Mouse (Mus musculus) urinary bladder, postnatal 10 days (tissue): ENCODE measurements around the gene Fam155a.
"Not testable (repeated sequence)": the region's sequence is repeated elsewhere in the genome, so short reads cannot be mapped to it uniquely, and the experiment has no call there.

Experiments
- DNase-seq: peaks from one replicate; pipeline ENCODE4 v3.0.0; 2022; ENCODE audit warnings: low spot score

The Fam155a gene

DNA sequence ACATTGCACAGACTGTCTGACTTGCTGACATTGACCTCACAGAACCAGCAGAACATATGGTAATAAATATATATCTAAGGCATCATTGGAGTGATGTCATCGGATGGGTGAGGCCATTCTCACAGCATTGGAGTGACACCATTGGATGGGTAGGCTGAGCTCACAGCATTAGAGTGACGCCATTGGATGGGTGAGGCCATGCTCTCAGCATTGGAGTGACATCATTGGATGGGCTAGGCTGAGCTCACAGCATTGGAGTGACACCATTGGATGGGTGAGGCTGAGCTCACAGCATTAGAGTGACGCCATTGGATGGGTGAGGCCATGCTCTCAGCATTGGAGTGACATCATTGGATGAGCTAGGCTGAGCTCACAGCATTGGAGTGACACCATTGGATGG is 110.9 kb downstream of the Fam155a start:
- DNase-seq: not testable (repeated sequence)

DNA sequence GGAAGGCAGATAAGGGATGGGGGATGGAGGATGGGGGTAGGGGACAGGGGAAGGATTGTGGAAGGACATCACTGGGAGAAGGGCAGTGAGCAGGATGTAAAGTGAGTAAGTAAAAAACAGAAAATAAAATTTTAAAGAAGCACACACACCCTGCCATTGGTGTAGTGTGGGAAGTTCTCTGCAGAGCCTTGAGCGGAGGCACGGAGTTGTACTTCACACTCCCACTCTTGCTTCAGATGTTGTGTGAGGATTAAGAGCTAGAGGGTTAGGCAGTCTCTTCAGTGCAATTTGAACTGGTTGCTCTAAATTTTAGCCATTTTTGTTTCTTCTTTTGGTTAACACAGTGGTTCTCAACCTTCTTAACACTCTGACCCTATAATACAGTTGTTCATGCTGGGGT is 114.1 kb downstream of the Fam155a start:
- no peak for DNase-seq

DNA sequence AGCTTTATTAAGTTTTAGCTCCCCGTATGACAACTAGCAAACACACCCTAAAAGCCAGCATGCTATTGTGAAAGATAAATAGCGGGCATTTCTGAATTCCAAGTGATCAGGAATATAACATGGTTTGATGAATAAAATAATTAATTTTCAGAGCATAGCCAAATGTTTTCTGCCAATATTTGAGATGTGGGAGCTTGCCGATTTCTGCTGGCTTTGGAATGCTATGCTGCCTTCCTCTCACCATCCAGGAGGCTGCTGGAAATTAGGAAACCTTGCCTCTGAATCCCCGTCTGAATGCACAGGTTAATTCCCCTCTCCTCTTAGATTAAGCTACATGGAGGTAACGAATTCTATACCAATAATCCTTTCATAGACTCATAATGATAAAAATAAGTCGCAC is 116.1 kb downstream of the Fam155a start:
- DNase-seq: no peak

DNA sequence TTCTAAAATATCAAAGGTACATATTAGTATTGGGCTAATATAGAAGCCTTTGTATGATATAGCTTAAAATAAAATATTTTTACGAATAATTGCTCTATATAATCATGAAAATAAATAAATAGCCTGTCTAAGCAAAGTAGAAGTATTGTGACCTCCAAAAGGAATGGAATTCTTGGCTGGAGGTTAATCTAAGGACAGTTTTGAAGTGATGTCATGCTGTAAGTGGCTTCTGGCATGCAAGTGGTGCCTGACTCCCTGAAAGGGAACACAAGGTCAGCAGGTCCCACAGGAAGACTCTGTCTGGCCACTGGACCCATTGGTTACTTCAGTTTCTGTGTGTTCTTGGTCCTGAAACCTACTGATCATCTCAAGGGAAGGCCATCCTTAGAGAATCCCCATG is 117.3 kb downstream of the Fam155a start:
- DNase-seq: no peak

DNA sequence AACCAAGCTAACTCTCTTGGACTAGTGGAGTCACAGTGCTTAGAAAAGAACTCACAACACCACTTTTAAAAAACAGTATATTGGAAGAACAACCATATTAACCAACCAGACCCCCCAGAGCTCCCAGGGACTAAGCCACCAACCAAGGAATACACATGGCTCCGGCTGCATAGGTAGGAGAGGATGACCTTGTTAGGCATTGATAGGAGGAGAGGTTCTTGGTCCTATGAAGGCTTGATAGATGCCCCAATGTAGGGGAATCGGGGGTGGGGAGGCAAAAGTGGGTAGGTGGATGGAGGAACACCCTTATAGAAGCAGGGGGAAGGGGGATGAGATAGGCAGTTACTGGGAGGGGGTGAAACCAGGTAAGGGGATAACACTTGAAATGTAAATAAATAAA is 132.8 kb downstream of the Fam155a start:
- no peak for DNase-seq

DNA sequence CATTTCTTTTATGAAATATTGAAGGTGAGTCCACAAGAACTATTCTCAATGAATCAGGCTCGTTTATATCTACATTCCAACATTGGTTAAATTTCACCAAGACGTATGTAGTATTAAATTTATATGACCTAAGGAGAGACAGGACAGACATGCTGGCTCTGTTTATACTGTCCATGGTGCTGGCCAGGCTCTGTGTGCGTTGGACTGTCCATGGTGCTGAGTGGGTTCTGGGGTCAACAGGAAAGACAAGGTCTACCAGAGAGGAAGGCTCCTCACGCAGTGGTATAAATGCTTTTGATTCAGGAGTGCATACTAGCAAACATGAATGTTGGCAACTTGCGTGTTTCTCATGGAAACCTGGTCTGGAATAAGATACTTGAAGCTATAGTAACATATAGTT is 135.7 kb downstream of the Fam155a start:
- no peak for DNase-seq

DNA sequence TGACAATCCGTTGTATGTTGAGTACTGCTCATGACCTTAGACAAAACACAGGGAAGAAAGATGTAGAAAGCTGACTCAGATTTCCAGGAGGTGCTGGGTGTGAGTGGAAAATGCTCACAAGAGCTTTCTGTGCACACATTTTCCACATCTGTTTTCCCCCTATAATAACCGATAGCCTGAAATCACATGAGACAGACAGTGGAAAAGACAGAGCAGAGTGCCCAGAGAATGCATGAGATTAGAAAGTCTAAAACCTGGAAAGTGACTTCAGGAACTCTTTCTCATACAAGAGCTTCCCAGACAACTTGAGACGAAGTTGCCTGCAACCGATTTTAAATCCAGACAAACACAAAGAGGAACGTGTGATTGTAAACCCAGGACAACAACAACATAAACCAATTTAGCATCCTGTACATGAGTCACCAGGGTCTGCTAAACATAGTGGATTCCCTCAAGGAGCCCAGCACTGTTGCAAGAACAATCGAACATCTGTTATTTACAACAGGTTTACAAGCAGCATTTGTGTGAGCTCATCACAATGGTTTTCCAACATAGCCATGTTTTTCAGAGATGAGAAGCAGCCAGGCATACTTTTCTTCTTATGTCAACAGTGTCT is 163.8 kb downstream of the Fam155a start:
- DNase-seq: no peak

DNA sequence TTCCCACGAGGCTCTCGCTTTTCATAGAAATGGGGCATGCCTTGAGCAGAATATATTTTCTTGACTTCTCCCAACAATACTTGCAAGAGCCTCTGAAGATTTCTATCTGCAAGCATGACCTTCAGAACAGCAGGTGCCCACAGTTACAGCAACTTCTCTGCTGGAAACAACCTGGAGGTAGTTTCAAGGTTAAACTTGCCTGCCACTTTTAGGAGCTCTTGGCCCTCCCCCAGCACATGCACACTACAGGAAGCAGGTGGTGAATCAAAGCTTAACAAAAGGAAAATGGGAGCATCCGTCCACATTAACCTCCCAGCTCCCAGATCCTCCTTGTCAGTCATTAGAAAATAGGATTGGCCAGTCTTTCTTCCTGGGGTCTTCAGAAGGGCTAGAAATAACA is 175.0 kb downstream of the Fam155a start:
- no peak for DNase-seq

DNA sequence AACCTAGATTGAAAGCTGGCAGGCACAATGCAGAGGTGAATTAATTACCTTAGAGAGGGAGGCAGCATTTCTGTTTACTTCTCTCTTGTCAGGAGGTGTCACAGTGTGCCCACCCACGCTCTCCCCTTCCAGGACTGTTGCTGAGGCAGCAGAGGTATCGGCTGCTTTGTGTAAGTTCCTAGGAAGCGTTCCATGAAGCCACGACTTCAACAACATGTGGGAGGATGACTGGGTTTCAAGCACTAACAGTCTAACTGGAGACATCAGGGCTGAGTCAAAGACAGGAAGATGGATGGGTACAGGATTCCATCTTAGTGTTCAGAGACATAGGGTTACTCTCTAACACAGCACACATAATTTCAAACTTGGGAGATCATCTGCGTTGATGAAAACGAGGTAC is 189.1 kb downstream of the Fam155a start:
- DNase-seq: no peak

DNA sequence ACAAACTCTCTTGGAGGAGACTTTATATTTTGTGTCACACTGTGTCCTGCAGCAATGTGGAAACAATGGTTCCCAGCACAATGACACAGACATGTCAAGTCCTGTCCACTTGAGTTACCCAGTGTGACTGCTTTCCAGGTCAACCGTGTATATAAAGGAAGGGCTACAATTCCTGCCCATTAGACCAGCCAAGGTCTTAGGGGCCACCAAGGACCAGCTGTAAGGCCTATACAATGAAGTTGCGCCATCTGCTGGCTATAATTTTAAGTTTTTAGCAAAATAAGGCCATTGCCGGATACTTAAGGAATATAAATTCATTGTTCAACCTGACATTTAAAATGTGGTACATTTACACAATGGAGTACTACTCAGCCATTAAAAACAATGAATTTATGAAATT is 190.8 kb downstream of the Fam155a start:
- DNase-seq: no peak

DNA sequence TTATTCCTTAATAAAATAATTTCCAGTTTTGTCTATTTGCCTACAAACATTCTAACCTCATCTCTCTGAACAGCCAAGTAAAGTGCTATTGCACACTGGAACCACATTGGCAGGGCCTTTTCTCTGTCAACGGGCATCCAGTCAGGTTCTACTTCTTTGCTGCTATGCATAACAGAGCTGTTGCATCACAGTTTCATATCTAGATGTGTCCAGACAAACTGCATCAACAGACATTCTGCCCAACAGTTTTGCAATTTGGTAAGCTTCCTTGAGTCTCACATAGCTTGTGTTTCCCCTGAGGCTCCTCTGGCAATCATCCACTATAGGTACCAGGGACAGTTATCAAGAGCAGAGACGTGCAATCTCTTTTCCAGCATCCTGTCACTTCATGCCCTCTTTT is 199.0 kb downstream of the Fam155a start:
- no peak for DNase-seq

DNA sequence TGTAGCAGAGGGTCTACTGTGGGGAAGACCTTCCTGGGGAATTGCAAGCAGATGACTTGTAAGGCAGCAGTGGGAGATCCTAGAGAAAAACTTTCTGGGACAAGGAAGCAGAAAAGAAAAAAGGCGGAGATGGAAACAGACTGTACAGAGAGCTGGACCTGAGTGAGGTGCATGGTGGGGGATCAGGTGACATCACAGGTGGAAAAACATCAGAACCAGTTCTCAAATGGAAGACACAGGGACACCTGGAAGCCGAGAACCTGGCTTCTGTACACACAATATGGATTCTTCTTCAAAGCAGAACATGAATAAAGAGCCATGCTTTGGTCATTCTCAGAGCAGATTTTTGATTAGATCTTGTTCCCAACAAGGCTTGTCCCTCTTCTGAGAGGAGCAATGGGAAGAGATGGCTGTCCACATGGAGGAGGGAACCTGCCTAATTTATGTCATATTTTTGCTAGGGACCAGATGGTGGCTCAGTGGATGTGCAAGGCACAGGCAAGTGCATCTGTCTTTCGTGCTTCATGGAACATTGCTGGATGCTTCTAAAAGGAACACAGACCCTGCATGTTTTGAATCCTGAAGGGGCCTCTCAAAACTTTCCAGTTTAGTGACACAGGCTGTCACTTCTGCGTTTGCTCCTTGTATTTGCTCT is 201.3 kb downstream of the Fam155a start:
- DNase-seq: no peak

DNA sequence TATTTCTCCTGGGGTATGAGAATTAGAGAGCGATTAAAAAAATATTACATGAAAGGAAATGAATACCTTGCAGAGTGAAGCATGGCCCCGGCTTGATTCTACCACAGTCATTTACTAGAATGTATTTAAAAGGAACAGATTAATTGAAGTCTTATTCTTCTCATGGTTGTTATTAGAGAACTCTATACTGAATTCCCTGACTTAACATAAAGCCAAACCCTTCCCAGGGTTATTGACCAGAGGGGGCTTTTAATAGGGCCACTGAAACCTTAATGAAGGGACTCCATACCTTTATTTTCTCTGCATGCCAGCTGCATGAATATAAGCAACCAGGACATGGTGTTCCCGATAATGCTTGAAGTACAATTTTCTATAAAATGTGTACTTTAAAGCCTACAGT is 221.8 kb downstream of the Fam155a start:
- DNase-seq: no peak

DNA sequence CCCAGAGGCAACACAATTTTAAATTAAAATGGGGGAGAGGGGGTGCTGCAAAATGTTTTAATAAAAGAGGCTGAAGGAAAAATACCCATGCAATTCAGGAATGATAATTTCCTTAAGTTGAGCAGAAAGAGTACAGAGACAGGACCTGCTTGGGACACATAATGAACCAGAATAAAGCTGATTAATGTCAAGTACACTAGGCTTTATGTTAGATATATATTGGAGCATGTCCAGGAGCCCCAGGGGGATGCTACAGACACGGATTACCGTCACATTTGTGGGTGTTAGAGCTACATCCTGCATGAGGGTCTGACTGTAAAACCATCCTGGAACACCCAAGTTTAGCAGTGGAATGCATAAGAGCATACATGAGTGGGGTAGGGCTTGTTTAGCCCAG is 223.4 kb downstream of the Fam155a start:
- DNase-seq: no peak

DNA sequence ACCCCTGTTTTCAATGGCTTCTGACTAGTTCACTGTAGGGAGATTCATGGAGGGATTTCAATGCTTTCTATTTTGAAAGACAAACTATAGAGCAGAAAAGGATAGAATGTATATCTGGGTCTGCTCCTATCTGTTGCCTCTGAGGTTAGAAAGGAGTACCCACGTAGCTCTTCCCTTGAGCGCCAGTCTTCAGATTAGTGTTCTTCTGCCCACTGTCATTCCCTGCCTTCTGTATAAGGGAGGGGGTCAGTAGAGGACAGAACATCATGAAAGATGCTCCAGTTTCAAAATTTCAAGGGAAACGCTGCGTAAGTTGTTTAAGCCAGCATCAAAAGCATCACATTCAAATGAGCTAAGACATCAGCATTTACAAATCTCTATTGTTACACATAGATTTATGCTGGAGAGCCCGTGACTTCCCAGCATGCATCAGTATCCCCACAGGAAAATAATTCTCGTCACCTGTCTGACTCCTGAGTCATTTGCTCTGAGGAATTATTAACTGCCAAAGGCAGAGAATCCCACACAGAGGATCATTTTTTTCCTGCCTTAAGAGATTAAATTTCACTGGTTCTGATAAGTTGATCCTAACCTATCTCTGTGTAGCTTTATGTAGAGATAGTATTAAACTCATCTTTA is 223.9 kb downstream of the Fam155a start:
- no peak for DNase-seq

DNA sequence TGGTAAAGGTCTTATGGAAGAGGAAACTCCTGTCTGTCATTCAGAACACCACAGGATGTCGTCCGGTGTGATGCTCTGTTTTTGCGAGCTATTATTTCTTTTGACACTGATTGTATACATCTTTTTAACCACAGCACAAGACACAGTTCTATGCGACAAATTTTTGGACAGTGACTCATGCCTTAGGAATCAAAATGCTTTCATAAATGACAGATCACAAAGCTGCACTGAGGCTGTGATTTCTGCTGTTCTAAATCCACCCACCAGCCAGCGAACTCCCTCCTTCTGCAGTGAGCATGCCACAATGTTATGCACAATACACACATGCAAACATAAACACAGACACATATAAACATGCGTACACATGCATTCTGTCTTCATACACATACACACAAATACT is 224.5 kb downstream of the Fam155a start:
- no peak for DNase-seq

DNA sequence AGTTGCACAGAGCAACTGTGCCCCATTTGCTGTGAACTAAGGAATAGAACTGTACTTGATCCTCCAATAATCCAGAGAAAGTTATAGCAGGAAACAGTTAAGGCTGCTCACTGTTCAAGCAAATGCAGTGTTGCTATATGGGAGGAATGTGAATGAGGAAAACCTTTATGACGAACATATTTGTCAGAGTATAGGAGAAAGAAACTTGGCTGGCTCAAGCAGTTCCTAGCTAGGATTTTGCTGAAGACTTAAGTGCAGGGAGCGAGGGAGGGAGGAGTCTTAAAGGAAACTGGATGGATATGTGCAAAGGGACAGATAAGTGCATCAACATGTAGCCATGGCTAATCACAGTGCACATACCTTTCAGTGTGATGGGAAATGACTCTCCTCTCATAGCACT is 225.3 kb downstream of the Fam155a start:
- DNase-seq: no peak

DNA sequence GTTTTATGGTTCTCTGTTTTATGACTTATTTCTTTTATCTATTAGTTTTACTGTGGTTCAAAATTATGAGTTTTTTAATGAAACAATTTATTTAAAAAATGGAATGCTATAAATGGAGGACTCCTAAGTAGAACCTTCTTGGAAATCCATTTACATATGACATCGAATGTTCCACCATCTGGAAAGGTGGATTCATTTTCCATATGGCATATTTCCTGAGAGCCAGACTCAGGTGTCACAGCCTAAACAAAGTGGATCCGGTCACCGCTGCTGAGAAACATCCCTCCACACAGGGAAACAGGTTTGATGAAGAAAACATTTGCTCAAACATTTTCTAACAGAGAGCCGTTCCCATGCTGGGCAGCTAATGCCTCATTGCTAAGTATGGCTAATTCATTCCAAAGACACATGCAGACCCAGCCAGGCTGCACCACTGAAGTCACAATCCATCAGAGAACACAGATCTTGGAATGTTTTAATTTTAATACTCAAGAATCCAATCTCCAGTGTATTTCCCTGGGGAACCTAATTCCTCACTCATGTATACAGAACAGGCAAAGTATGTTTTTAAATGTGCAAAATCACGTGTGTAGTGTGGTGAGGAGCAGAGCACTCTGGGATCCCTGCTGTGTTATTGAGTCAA is 235.1 kb downstream of the Fam155a start:
- DNase-seq: no peak

DNA sequence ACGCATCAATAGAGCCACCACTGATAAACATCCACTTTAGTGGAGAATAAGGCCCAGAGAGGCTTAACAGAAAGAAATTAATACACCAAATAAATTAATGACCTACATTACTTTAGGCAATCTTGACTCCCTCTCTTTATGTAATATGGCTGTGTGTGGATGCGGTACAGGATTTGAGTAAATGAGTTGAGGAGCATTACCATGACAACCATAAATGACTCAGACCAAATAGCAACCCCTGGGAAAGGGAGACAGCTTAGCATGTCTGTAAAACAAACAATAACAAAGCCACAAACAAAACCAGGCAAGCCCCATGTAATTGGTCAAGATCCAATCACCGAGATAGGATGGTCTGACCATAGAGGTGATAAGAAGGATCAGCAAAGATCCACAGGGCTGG is 244.4 kb downstream of the Fam155a start:
- DNase-seq: no peak

DNA sequence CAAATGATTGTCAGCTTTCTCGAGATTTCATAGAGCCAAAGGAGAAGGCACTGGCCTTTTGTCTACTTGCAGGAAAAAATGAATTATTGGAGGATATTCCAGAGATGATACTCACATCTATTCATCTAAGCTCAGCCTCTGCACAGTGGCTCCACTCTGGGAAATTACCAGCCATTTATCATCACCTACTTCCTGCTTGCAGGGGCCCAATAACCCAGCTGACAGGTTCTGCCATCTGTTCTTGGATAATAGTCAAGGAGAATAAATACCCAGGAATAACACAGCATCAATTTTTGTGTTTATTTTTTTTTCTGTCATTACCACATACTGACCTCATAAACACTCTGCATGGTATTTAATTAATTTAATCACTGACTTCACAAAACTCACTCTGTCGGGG is 249.4 kb downstream of the Fam155a start:
- no peak for DNase-seq

DNA sequence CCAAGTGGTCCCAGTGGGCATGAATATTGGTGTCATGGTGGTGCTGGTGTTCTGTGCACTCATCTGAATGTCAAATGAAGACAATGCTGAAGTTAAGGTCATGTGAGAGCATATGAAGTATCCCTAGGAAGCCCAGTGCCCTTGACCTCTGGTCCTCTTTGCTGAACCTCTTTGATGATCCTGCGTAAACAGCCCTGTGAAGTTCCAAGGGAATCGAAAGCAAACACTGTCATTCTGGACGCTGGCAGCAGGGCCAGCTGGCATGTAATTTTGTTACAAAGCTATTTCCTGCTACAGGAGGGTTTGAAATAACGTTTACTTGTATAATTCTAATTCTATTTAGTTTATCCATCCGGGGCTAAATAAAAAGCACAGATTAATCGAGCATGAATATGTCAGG is 270.2 kb downstream of the Fam155a start:
- no peak for DNase-seq

DNA sequence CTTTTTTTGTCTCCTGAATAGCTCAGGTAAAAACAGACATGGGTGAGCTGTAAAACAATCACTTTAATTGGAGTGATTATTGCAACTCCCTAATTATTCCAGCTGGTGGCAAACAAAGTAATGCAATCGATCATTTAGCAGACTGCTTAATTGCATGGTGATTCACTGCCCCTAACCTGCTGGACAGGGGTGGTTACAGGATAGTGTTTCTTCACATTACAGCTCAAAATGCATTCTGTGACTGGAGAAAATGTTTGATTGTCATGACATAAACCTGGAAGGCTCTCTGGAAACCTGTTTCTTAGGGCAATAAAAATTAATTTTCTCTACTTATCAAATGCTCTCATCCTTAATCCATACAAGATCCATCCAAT is 276.7 kb downstream of the Fam155a start:
- DNase-seq: no peak

DNA sequence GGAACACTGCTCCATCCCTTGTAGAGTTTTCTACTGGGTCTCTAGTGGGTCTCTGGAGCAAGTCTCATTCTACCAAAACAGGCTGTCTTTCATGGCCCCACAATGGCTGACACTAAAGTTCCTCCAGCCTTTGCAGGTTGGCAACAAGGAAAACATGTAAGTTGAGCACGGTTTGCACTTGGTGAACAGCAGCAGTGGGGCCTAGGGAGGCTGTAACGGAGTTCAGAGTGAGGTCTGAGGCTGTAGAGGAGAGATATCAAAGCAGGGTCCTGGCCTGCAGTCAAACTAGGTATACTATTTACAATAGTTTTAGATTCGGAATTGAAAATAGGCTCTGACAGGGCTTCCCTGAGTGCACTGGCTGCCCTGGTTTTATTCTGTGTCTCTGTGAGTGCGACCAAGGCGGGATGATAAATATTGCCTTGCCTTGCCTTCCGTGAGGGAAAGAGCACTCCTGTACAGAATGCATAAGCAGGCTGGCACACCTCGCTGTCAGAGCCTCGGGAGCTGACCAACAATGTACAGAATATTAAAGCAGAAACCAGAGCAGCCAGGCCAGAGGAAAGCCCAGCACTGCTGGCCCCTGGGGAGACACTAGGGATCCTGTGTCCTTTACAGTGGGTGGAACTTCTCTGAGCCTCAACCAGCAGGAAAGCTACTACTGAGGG is 277.3 kb downstream of the Fam155a start:
- DNase-seq: no peak
